Mouse (Mus musculus): ENCODE data around the gene Jaml.

Jaml gene

GRCm38 (mm10) chr9:45105596-45106374 is 26.8 kb downstream of the Jaml start:
- POLR2A ChIA-PET, result interaction anchor here in 2 of 4 experiments (0.7 kb wide), 2 partner anchors 104 to 298 kb away, joined by 3 to 6 read pairs; no protein-coding TSS in a partner anchor
- CTCF ChIA-PET, result no interaction called here

GRCm38 (mm10) chr9:45115706-45116105 is 36.7 kb downstream of the Jaml start:
- CTCF ChIA-PET, result interaction anchor here in 1 of 4 experiments (0.7 kb wide), 1 partner anchor 374 kb away, joined by 3 read pairs; no protein-coding TSS in a partner anchor
- POLR2A ChIA-PET, result interaction anchor here in 1 of 4 experiments (1.5 kb wide), 1 partner anchor 12 kb away, joined by 3 read pairs; no protein-coding TSS in a partner anchor

GRCm38 (mm10) chr9:45116819-45117218 is 37.8 kb downstream of the Jaml start:
- ChIA-PET CTCF (no interaction called here), POLR2A (interaction anchor here in 1 of 4 experiments (1.1 to 1.5 kb wide), 2 partner anchors 13 to 74 kb away, joined by 3 read pairs; no protein-coding TSS in a partner anchor)

- ChIA-PET POLR2A (interaction anchor here in 3 of 4 experiments (0.6 to 1.4 kb wide), 7 partner anchors 8 to 526 kb away, joined by 3 to 7 read pairs (median 3); partner anchors contain the start of gene Mpzl3 (in 1 of the 3)), CTCF (interaction anchor here in 2 of 4 experiments (0.5 to 6.1 kb wide), 3 partner anchors 16 to 109 kb away, joined by 3 to 60 read pairs (median 3); partner anchors contain the start of gene Cd3e (in 1 of the 2))
Measured at GRCm38 (mm10) chr9:45117741-45118431, 38.9 kb downstream of the Jaml start, which contains the start of gene Scn2b. Gene Scn2b (plus strand): TSS chr9:45117782.

- POLR2A ChIA-PET, result interaction anchor here in 3 of 4 experiments (0.6 to 1.4 kb wide), 6 partner anchors 9 to 403 kb away, joined by 3 to 7 read pairs (median 3); partner anchors contain the start of gene Mpzl3 (in 1 of the 3)
- CTCF ChIA-PET, result interaction anchor here in 3 of 4 experiments (0.5 to 6.1 kb wide), 6 partner anchors 16 to 109 kb away, joined by 3 to 60 read pairs (median 4); partner anchors contain the start of gene Cd3e (in 1 of the 3)
Measured at GRCm38 (mm10) chr9:45118552-45118951, 39.6 kb downstream of the Jaml start.

GRCm38 (mm10) chr9:45119316-45119953 is 40.5 kb downstream of the Jaml start:
- POLR2A ChIA-PET, result interaction anchor here in 1 of 4 experiments (1.0 to 2.9 kb wide), 3 partner anchors 19 to 404 kb away, joined by 3 to 9 read pairs (median 7); partner anchors contain the start of gene Scn4b
- CTCF ChIA-PET, result interaction anchor here in 3 of 4 experiments (0.6 to 6.1 kb wide), 7 partner anchors 15 to 153 kb away, joined by 3 to 60 read pairs (median 5); no protein-coding TSS in a partner anchor

- CTCF ChIA-PET, result interaction anchor here in 3 of 4 experiments (0.8 to 6.1 kb wide), 10 partner anchors 10 to 298 kb away, joined by 3 to 60 read pairs (median 6); no protein-coding TSS in a partner anchor
- POLR2A ChIA-PET, result interaction anchor here in 2 of 4 experiments (1.0 to 2.9 kb wide), 4 partner anchors 14 to 90 kb away, joined by 3 to 9 read pairs (median 3); partner anchors contain the start of gene Scn4b (in 1 of the 2)
Measured at GRCm38 (mm10) chr9:45119954-45120530, 41.1 kb downstream of the Jaml start.

- CTCF ChIA-PET, result interaction anchor here in 3 of 4 experiments (0.6 to 6.1 kb wide), 14 partner anchors 10 to 853 kb away, joined by 3 to 60 read pairs (median 6); partner anchors contain the start of gene Scn4b (in 1 of the 3)
- POLR2A ChIA-PET, result interaction anchor here in 2 of 4 experiments (0.7 to 2.9 kb wide), 6 partner anchors 13 to 80 kb away, joined by 3 to 9 read pairs (median 3); partner anchors contain the start of gene Scn4b (in 1 of the 2)
Measured at GRCm38 (mm10) chr9:45120567-45120966, 41.6 kb downstream of the Jaml start.

- CTCF ChIA-PET, result interaction anchor here (0.6 to 6.1 kb wide), 15 partner anchors 11 to 853 kb away, joined by 3 to 60 read pairs (median 6); partner anchors contain the start of gene Scn4b (in 1 of the 4)
- POLR2A ChIA-PET, result interaction anchor here in 2 of 4 experiments (0.7 to 2.9 kb wide), 7 partner anchors 12 to 80 kb away, joined by 3 to 10 read pairs (median 3); partner anchors contain the start of gene Scn4b (in 1 of the 2)
Measured at GRCm38 (mm10) chr9:45121001-45121400, 42.0 kb downstream of the Jaml start.

GRCm38 (mm10) chr9:45121769-45122168 is 42.8 kb downstream of the Jaml start:
- CTCF ChIA-PET, result interaction anchor here (0.6 to 6.1 kb wide), 30 partner anchors 11 to 708 kb away, joined by 3 to 60 read pairs (median 4); partner anchors contain the start of genes Scn4b (in 2 of the 4), Mpzl3 (in 1 of the 4) and Phldb1 (in 1 of the 4)

GRCm38 (mm10) chr9:45122209-45122761 is 43.3 kb downstream of the Jaml start:
- POLR2A ChIA-PET, result interaction anchor here (0.6 to 2.9 kb wide), 25 partner anchors 11 to 308 kb away, joined by 3 to 11 read pairs (median 3); partner anchors contain the start of genes Scn4b (in 1 of the 4) and Ube4a (in 1 of the 4)
- CTCF ChIA-PET, result interaction anchor here (0.6 to 6.1 kb wide), 34 partner anchors 11 to 708 kb away, joined by 3 to 60 read pairs (median 4); partner anchors contain the start of genes Scn4b (in 2 of the 4), Mpzl3 (in 1 of the 4) and Phldb1 (in 1 of the 4)

More at GRCm38 (mm10) chr9:45121769-45122168, 42.8 kb downstream of the Jaml start:
- POLR2A ChIA-PET, result interaction anchor here in 3 of 4 experiments (0.7 to 2.9 kb wide), 19 partner anchors 12 to 309 kb away, joined by 3 to 11 read pairs (median 3); partner anchors contain the start of gene Scn4b (in 1 of the 3)

- ChIA-PET POLR2A (interaction anchor here in 1 of 4 experiments (0.5 to 0.6 kb wide), 2 partner anchors 9 to 11 kb away, joined by 3 read pairs; no protein-coding TSS in a partner anchor), CTCF (interaction anchor here in 1 of 4 experiments (0.6 to 1.2 kb wide), 2 partner anchors 9 to 475 kb away, joined by 5 to 6 read pairs; no protein-coding TSS in a partner anchor)
Measured at GRCm38 (mm10) chr9:45125211-45125610, 46.2 kb downstream of the Jaml start.

GRCm38 (mm10) chr9:45126941-45127340 is 48.0 kb downstream of the Jaml start:
- ChIA-PET CTCF (no interaction called here), POLR2A (interaction anchor here in 1 of 4 experiments (0.6 kb wide), 1 partner anchor 74 kb away, joined by 8 read pairs; no protein-coding TSS in a partner anchor)

- ChIA-PET POLR2A (interaction anchor here in 1 of 4 experiments (0.8 kb wide), 1 partner anchor 75 kb away, joined by 4 read pairs; the partner anchor contains the start of gene Mpzl3), CTCF (no interaction called here)
Measured at GRCm38 (mm10) chr9:45130119-45130518, 51.1 kb downstream of the Jaml start.

GRCm38 (mm10) chr9:45133484-45134310 is 54.7 kb downstream of the Jaml start:
- ChIA-PET CTCF (interaction anchor here (0.6 to 4.1 kb wide), 37 partner anchors 8 to 679 kb away, joined by 3 to 60 read pairs (median 5); partner anchors contain the start of genes Mpzl3 (in 1 of the 4), Scn2b (in 1 of the 4), Ube4a (in 1 of the 4) and Upk2 (in 1 of the 4)), POLR2A (interaction anchor here in 3 of 4 experiments (0.6 to 2.8 kb wide), 8 partner anchors 11 to 366 kb away, joined by 3 to 11 read pairs (median 3); partner anchors contain the start of genes Arcn1 (in 1 of the 3) and Ift46 (in 1 of the 3))
